Mouse (Mus musculus) heart, adult 2 months (tissue): ENCODE measurements at regions not wholly inside any gene's neighbourhood (a gene's known extent, or its start where the extent isn't known, plus 50 kb on each side); places are given as distances from the start of the nearest gene placed in this dataset.

ENCODE experiments used
- CTCF ChIP-seq: fragments of 200-600 bp; IDR thresholded peaks from 2 replicates; pipeline ENCODE4 v1.8.1; 2022; ENCODE audit warnings: antibody characterized with exemption, mild to moderate bottlenecking, moderate library complexity
- EP300 ChIP-seq: fragments of 200-500 bp; IDR thresholded peaks from 2 replicates; pipeline ENCODE4 v1.6.1; 2011; ENCODE audit warnings: low read depth, low read length, control low read depth; ENCODE audit not compliant: insufficient read depth
- POLR2A ChIP-seq: fragments of 200-500 bp; IDR thresholded peaks from 2 replicates; pipeline ENCODE4 v1.6.1; 2011; ENCODE audit warnings: mild to moderate bottlenecking, low read depth, low read length, control low read depth; ENCODE audit not compliant: insufficient read depth

GRCm38 (mm10) chr6:31141486-31141885 is 182.6 kb upstream of the Klf14 start:
- no peak for TF ChIP-seq POLR2A
- 0 out of 2 replicates have a peak, but pooled peaks have one; percentile 50 for TF ChIP-seq EP300
- peak; percentile 27; the same call in 1 of the 2 replicates for TF ChIP-seq CTCF
